Mouse (Mus musculus) embryonic fibroblast, embryonic 13.5 days (primary cell): ENCODE results near the gene Duxf3.
"Not testable (repeated sequence)": the region's sequence is repeated elsewhere in the genome, so short reads cannot be mapped to it uniquely, and the experiment has no call there.

Experiments used
- CTCF ChIP-seq: IDR thresholded peaks from 2 replicates; pipeline ENCODE4 v1.5.1; 2011; ENCODE audit warnings: mild to moderate bottlenecking, control low read depth, low read length, moderate library complexity, borderline replicate concordance; ENCODE audit not compliant: insufficient read depth
- POLR2A ChIP-seq: IDR thresholded peaks from 2 replicates; pipeline ENCODE4 v1.6.1; 2011; ENCODE audit warnings: low read depth, mild to moderate bottlenecking, control low read depth, low read length, moderate library complexity

- TF ChIP-seq CTCF, POLR2A: not testable (repeated sequence)
Observed at GRCm38 (mm10) chr10:58233740-58234121, 1.3 kb upstream of the Duxf3 start.
